8 mouse cellular contexts compared by ENCODE assay signal in genomic region chr5:65823601-65824133, GRCm38 (mm10). TPM values are rescaled to one million over a fixed set of nuclear protein-coding genes. Genes with fewer than 3 reads are reported as not detected.
A peak's percentile ranks its signal among the peaks of the same experiment; 100 is the strongest.
DNase-seq lines count a peak whose midpoint lies in the region; ATAC-seq and TF ChIP-seq lines count a peak whose summit lies in the region.

No protein-coding gene starts in this region.

- H3K27me3 ChIP-seq in midbrain, postnatal 0 days (ENCODE audit: insufficient read depth, low read length): no peaks in the 10 kb centered on the region
- no peaks in the 10 kb centered on the region for H3K27me3 ChIP-seq in midbrain, embryonic 10.5 days (ENCODE audit: low read depth, poor library complexity, severe bottlenecking)

- TF ChIP-seq CTCF in midbrain, postnatal 0 days (IDR thresholded peaks at IDR 0.05): peak; percentile 84
- peak; percentile 65 for TF ChIP-seq CTCF in bone marrow, adult 2 months (IDR thresholded peaks at IDR 0.05; ENCODE audit: control insufficient read depth, insufficient read depth, low read length)

- H3K27ac ChIP-seq in midbrain, postnatal 0 days (ENCODE audit: low read depth, low read length): no peak overlapping the region
- H3K27ac ChIP-seq in midbrain, embryonic 10.5 days (replicated peaks): no peak overlapping the region
- no peak overlapping the region for H3K27ac ChIP-seq in bone marrow, adult 2 months (ENCODE audit: control insufficient read depth, insufficient read depth, low read depth, low read length, poor library complexity)

- H3K9ac ChIP-seq in midbrain, postnatal 0 days (replicated peaks; ENCODE audit: low read length, poor library complexity, severe bottlenecking): no peak overlapping the region

- no peak for TF ChIP-seq POLR2A in bone marrow, adult 2 months (IDR thresholded peaks at IDR 0.05; ENCODE audit: borderline replicate concordance, control insufficient read depth, low read depth, low read length)

- no peaks in the 10 kb centered on the region for H3K4me1 ChIP-seq in midbrain, postnatal 0 days (ENCODE audit: insufficient read depth, low read length)
- H3K4me1 ChIP-seq in midbrain, embryonic 10.5 days: no peaks in the 10 kb centered on the region
- H3K4me1 ChIP-seq in bone marrow, adult 2 months (ENCODE audit: control insufficient read depth, insufficient read depth, low read length): no peaks in the 10 kb centered on the region

- H3K4me2 ChIP-seq in midbrain, postnatal 0 days (ENCODE audit: low read depth, low read length, poor library complexity, severe bottlenecking): no peak overlapping the region

- peaks cover 20% of the 10 kb centered on the region for H3K36me3 ChIP-seq in midbrain, postnatal 0 days (ENCODE audit: insufficient read depth, low read length)
- H3K36me3 ChIP-seq in midbrain, embryonic 10.5 days: peaks cover 95% of the 10 kb centered on the region

- no peak for ATAC-seq in midbrain, postnatal 0 days (ENCODE audit: low FRiP score)

- no peak overlapping the region for H3K4me3 ChIP-seq in midbrain, postnatal 0 days (ENCODE audit: low read depth, low read length)
- H3K4me3 ChIP-seq in midbrain, embryonic 10.5 days: no peak overlapping the region
- H3K4me3 ChIP-seq in bone marrow, adult 2 months (replicated peaks; ENCODE audit: control insufficient read depth, low read depth, low read length): no peak overlapping the region

- DNase-seq in cerebellum, postnatal 14 days: peak; percentile 55 to 65
- DNase-seq in cerebellum, adult 9-11 months: no peak
- peak; percentile 53 for DNase-seq in midbrain, postnatal 0 days (ENCODE audit: low spot score)
- DNase-seq in midbrain, embryonic 10.5 days (ENCODE audit: low spot score): no peak
- DNase-seq in induced T-regulatory cell, adult 2 months (ENCODE audit: low read depth): peak; percentile 83
- peak; percentile 52 for DNase-seq in lung, postnatal 25 days (ENCODE audit: low spot score)
- peak; percentile 80 for DNase-seq in thymus, postnatal 14 days

- 76% methylated on average over 5 of the region's 5 CpGs for WGBS in midbrain, postnatal 0 days
- 78% methylated on average over 5 of the region's 5 CpGs for WGBS in midbrain, embryonic 10.5 days
- WGBS in bone marrow, adult 2 months: 66% methylated on average over 5 of the region's 5 CpGs

- no peaks in the 10 kb centered on the region for H3K9me3 ChIP-seq in midbrain, postnatal 0 days (ENCODE audit: low read length)
- H3K9me3 ChIP-seq in midbrain, embryonic 10.5 days (replicated peaks): no peaks in the 10 kb centered on the region

RNA-seq across cellular contexts. Expression of gene Rhoh, which starts 37.3 kb away (rescaled TPM):
- 0.33 and 1.5 TPM in 2 replicates for total RNA-seq in midbrain, postnatal 0 days (2014; rRNA removed)
- 0.38 and 0.51 TPM in 2 replicates for polyA plus RNA-seq in midbrain, postnatal 0 days (2015; fragmentation: Nextera tagmentation; extraction: Ambion mirVana)
- polyA plus RNA-seq in midbrain, embryonic 10.5 days (2016; fragmentation: Nextera tagmentation; extraction: Ambion mirVana): 0.22 and 0.27 TPM in 2 replicates
- polyA plus RNA-seq in bone marrow, adult 2 months (2011; ENCODE audit: insufficient read depth, insufficient read length, low replicate concordance, missing spikeins): 12.3 and 18.4 TPM in 2 replicates

Comparison
In these comparisons a context has a peak if more than half of its experiments do, and no peak if none do; other contexts are left out.
1. DNase-seq: peak in cerebellum, postnatal 14 days (2 of 2), midbrain, postnatal 0 days (single experiment), induced T-regulatory cell, adult 2 months (single experiment), lung, postnatal 25 days (single experiment) and thymus, postnatal 14 days (single experiment); none in cerebellum, adult 9-11 months (single experiment) and midbrain, embryonic 10.5 days (single experiment).